Comparison of ENCODE assay signal across 34 mouse cellular contexts in genomic region chrX:48042748-48043147, GRCm38 (mm10).
"Had no signal": no experiment of that assay in that cellular context is flagged by ENCODE, and none has a peak within 500 bp of the region (broad histone marks: within the 10 kb centered on the region; RNA-seq: fewer than 3 reads in every experiment).

No protein-coding gene starts in this region.

- H3K9me3 ChIP-seq: heart, embryonic 10.5 days; heart, embryonic 12.5 days; heart, embryonic 13.5 days; heart, embryonic 15.5 days; hindbrain, embryonic 10.5 days; hindbrain, embryonic 12.5 days; hindbrain, embryonic 13.5 days; hindbrain, embryonic 15.5 days; intestine, embryonic 15.5 days; kidney, embryonic 15.5 days had no signal

- H3K4me2 ChIP-seq: heart, embryonic 11.5 days; heart, embryonic 12.5 days; heart, embryonic 13.5 days; heart, embryonic 15.5 days; hindbrain, embryonic 12.5 days; hindbrain, embryonic 13.5 days; hindbrain, embryonic 14.5 days; hindbrain, embryonic 15.5 days; intestine, embryonic 15.5 days; kidney, embryonic 15.5 days had no signal

- H3K9ac ChIP-seq: heart, embryonic 12.5 days; heart, embryonic 13.5 days; heart, embryonic 15.5 days; hindbrain, embryonic 12.5 days; hindbrain, embryonic 13.5 days; hindbrain, embryonic 14.5 days; hindbrain, embryonic 15.5 days; intestine, embryonic 15.5 days; kidney, embryonic 15.5 days had no signal

- H3K4me1 ChIP-seq: heart, embryonic 10.5 days; heart, embryonic 12.5 days; heart, embryonic 13.5 days; heart, embryonic 15.5 days; hindbrain, embryonic 10.5 days; hindbrain, embryonic 12.5 days; hindbrain, embryonic 13.5 days; hindbrain, embryonic 15.5 days; intestine, embryonic 15.5 days; kidney, embryonic 15.5 days had no signal

- H3K27me3 ChIP-seq: hindbrain, embryonic 12.5 days; hindbrain, embryonic 13.5 days; hindbrain, embryonic 15.5 days; intestine, embryonic 15.5 days had no signal

- ATAC-seq: hindbrain, embryonic 16.5 days; hindbrain, postnatal 0 days; inflammation-experienced regulatory T-cells, adult 6 months; intestine, embryonic 15.5 days; intestine, embryonic 16.5 days; intestine, postnatal 0 days had no signal

- H3K27ac ChIP-seq: heart, embryonic 10.5 days; heart, embryonic 13.5 days; heart, embryonic 15.5 days; hindbrain, embryonic 10.5 days; hindbrain, embryonic 12.5 days; hindbrain, embryonic 13.5 days; hindbrain, embryonic 14.5 days; hindbrain, embryonic 15.5 days; hindbrain, postnatal 0 days; intestine, embryonic 15.5 days; kidney, embryonic 15.5 days; kidney, postnatal 0 days; layer of hippocampus, adult 2 months had no signal

- H3K4me3 ChIP-seq: heart, embryonic 10.5 days; heart, embryonic 12.5 days; heart, embryonic 13.5 days; heart, embryonic 15.5 days; hindbrain, embryonic 10.5 days; hindbrain, embryonic 12.5 days; hindbrain, embryonic 13.5 days; hindbrain, embryonic 15.5 days; intestine, embryonic 15.5 days; kidney, embryonic 15.5 days; layer of hippocampus, adult 2 months had no signal

- DNase-seq: heart, postnatal 10 days; heart, postnatal 14 days; heart, postnatal 4 days; kidney, adult 11 months; kidney, adult 18-20 months; kidney, adult 2 months; kidney, adult 8-10 months; kidney, adult 9 months; kidney, postnatal 10 days; kidney, postnatal 14 days; kidney, postnatal 25 days; kidney, postnatal 36 days; kidney, postnatal 4 days; layer of hippocampus, adult 9-11 months; layer of hippocampus, postnatal 36 days had no signal

- H3K36me3 ChIP-seq: heart, embryonic 10.5 days; heart, embryonic 12.5 days; heart, embryonic 13.5 days; heart, embryonic 15.5 days; hindbrain, embryonic 10.5 days; hindbrain, embryonic 12.5 days; hindbrain, embryonic 13.5 days; hindbrain, embryonic 15.5 days; intestine, embryonic 15.5 days; kidney, embryonic 15.5 days had no signal
